Mouse (Mus musculus): Measurements from ENCODE around the gene Lima1.

GRCm38 (mm10) chr15:99740229-99740628 is 135.0 kb downstream of the Lima1 start:
- TF ChIP-seq CHD2 (IDR thresholded peaks at IDR 0.05; ENCODE audit: low read depth, low read length) = no peak
- TF ChIP-seq ZNF384 (IDR thresholded peaks at IDR 0.05; ENCODE audit: low read depth, low read length) = no peak
